Mouse (Mus musculus): Measurements from ENCODE around the gene Arhgap15. TPM values are rescaled to one million over a fixed set of nuclear protein-coding genes. Genes with fewer than 3 reads are reported as not detected.

Gene Arhgap15
- total and polyA plus RNA-seq, 3 experiments: 0.39 to 1.2 (median 0.70) TPM

- H3K36me3 ChIP-seq (ENCODE audit: control insufficient read depth, insufficient read depth, low read length): no peaks in the 10 kb centered on the region
- intact Hi-C loops (cut with DNase I): no loop called here
- H3K27me3 ChIP-seq (ENCODE audit: control insufficient read depth, insufficient read depth, low read length): no peaks in the 10 kb centered on the region
- DNase-seq: no peak
- H3K4me3 ChIP-seq: no peak overlapping the region
- no peaks in the 10 kb centered on the region for H3K4me1 ChIP-seq (ENCODE audit: control insufficient read depth, insufficient read depth, low read length)
- H3K27ac ChIP-seq: no peak overlapping the region
- TF ChIP-seq POLR2A (IDR thresholded peaks at IDR 0.05; ENCODE audit: insufficient read depth, low read depth, low read length): no peak
- no peak for TF ChIP-seq CTCF (IDR thresholded peaks at IDR 0.05)
- TF ChIP-seq EP300 (IDR thresholded peaks at IDR 0.05; ENCODE audit: insufficient read depth, low read depth, low read length): no peak
- no peaks in the 10 kb centered on the region for H3K79me2 ChIP-seq (replicated peaks; ENCODE audit: control insufficient read depth, insufficient read depth, low read length)
- 64% methylated on average over 9 of the region's 9 CpGs for WGBS
- H3K9ac ChIP-seq (ENCODE audit: low read depth, low read length): no peak overlapping the region
These were observed 9.3 kb upstream of the Arhgap15 start for GRCm38 (mm10) chr2:43739190-43739818.

- Histone ChIP-seq H3K4me3 (no peak overlapping the region), H3K36me3 (ENCODE audit: control insufficient read depth, insufficient read depth, low read length) (no peaks in the 10 kb centered on the region), H3K9ac (ENCODE audit: low read depth, low read length) (no peak overlapping the region), H3K27me3 (ENCODE audit: control insufficient read depth, insufficient read depth, low read length) (no peaks in the 10 kb centered on the region), H3K27ac (no peak overlapping the region), H3K79me2 (replicated peaks; ENCODE audit: control insufficient read depth, insufficient read depth, low read length) (no peaks in the 10 kb centered on the region), H3K4me1 (ENCODE audit: control insufficient read depth, insufficient read depth, low read length) (no peaks in the 10 kb centered on the region)
- TF ChIP-seq CTCF (IDR thresholded peaks at IDR 0.05): no peak
- no peak for TF ChIP-seq POLR2A (IDR thresholded peaks at IDR 0.05; ENCODE audit: insufficient read depth, low read depth, low read length)
- TF ChIP-seq EP300 (IDR thresholded peaks at IDR 0.05; ENCODE audit: insufficient read depth, low read depth, low read length): no peak
- DNase-seq: no peak
- intact Hi-C loops (cut with DNase I): no loop called here
- WGBS: 60% methylated on average over 3 of the region's 3 CpGs
These were observed 697 bp downstream of the Arhgap15 start for GRCm38 (mm10) chr2:43749321-43749720.

GRCm38 (mm10) chr2:43755899-43756298 is 7.3 kb downstream of the Arhgap15 start:
- H3K79me2 ChIP-seq (replicated peaks; ENCODE audit: control insufficient read depth, insufficient read depth, low read length): no peaks in the 10 kb centered on the region
- intact Hi-C loops (cut with DNase I): no loop called here
- TF ChIP-seq CTCF (IDR thresholded peaks at IDR 0.05) (no peak), POLR2A (IDR thresholded peaks at IDR 0.05; ENCODE audit: insufficient read depth, low read depth, low read length) (no peak), EP300 (IDR thresholded peaks at IDR 0.05; ENCODE audit: insufficient read depth, low read depth, low read length) (no peak)
- no peak for DNase-seq
- H3K27ac ChIP-seq: no peak overlapping the region
- no peaks in the 10 kb centered on the region for H3K27me3 ChIP-seq (ENCODE audit: control insufficient read depth, insufficient read depth, low read length)
- WGBS: 90% methylated on average over 3 of the region's 3 CpGs
- H3K9ac ChIP-seq (ENCODE audit: low read depth, low read length): no peak overlapping the region
- no peak overlapping the region for H3K4me3 ChIP-seq
- no peaks in the 10 kb centered on the region for H3K4me1 ChIP-seq (ENCODE audit: control insufficient read depth, insufficient read depth, low read length)
- H3K36me3 ChIP-seq (ENCODE audit: control insufficient read depth, insufficient read depth, low read length): no peaks in the 10 kb centered on the region

GRCm38 (mm10) chr2:43756626-43757025 is 8.0 kb downstream of the Arhgap15 start:
- no peak overlapping the region for H3K4me3 ChIP-seq
- no peak for TF ChIP-seq CTCF (IDR thresholded peaks at IDR 0.05)
- no peak for TF ChIP-seq EP300 (IDR thresholded peaks at IDR 0.05; ENCODE audit: insufficient read depth, low read depth, low read length)
- H3K79me2 ChIP-seq (replicated peaks; ENCODE audit: control insufficient read depth, insufficient read depth, low read length): no peaks in the 10 kb centered on the region
- H3K27ac ChIP-seq: no peak overlapping the region
- H3K4me1 ChIP-seq (ENCODE audit: control insufficient read depth, insufficient read depth, low read length): no peaks in the 10 kb centered on the region
- H3K27me3 ChIP-seq (ENCODE audit: control insufficient read depth, insufficient read depth, low read length): no peaks in the 10 kb centered on the region
- H3K36me3 ChIP-seq (ENCODE audit: control insufficient read depth, insufficient read depth, low read length): no peaks in the 10 kb centered on the region
- H3K9ac ChIP-seq (ENCODE audit: low read depth, low read length): no peak overlapping the region
- 65% methylated on average over 2 of the region's 2 CpGs for WGBS
- no peak for DNase-seq
- intact Hi-C loops (cut with DNase I): no loop called here

GRCm38 (mm10) chr2:43761735-43762134 is 13.1 kb downstream of the Arhgap15 start:
- WGBS: 74% methylated on average over 3 of the region's 3 CpGs
- no peak overlapping the region for H3K27ac ChIP-seq

GRCm38 (mm10) chr2:43763279-43763678 is 14.7 kb downstream of the Arhgap15 start:
- no peak overlapping the region for H3K9ac ChIP-seq (ENCODE audit: low read depth, low read length)
- intact Hi-C loops (cut with DNase I): no loop called here
- TF ChIP-seq CTCF (IDR thresholded peaks at IDR 0.05) (no peak), POLR2A (IDR thresholded peaks at IDR 0.05; ENCODE audit: insufficient read depth, low read depth, low read length) (no peak), EP300 (IDR thresholded peaks at IDR 0.05; ENCODE audit: insufficient read depth, low read depth, low read length) (no peak)
- no peaks in the 10 kb centered on the region for H3K79me2 ChIP-seq (replicated peaks; ENCODE audit: control insufficient read depth, insufficient read depth, low read length)
- H3K27me3 ChIP-seq (ENCODE audit: control insufficient read depth, insufficient read depth, low read length): no peaks in the 10 kb centered on the region
- no peak for DNase-seq
- WGBS: 64% methylated on average over 5 of the region's 5 CpGs
- H3K27ac ChIP-seq: no peak overlapping the region
- no peaks in the 10 kb centered on the region for H3K36me3 ChIP-seq (ENCODE audit: control insufficient read depth, insufficient read depth, low read length)
- no peaks in the 10 kb centered on the region for H3K4me1 ChIP-seq (ENCODE audit: control insufficient read depth, insufficient read depth, low read length)
- no peak overlapping the region for H3K4me3 ChIP-seq

More at GRCm38 (mm10) chr2:43761735-43762134, 13.1 kb downstream of the Arhgap15 start:
- H3K4me1 ChIP-seq (ENCODE audit: control insufficient read depth, insufficient read depth, low read length): no peaks in the 10 kb centered on the region
- H3K4me3 ChIP-seq: no peak overlapping the region
- DNase-seq: no peak
- intact Hi-C loops (cut with DNase I): no loop called here
- no peak for TF ChIP-seq POLR2A (IDR thresholded peaks at IDR 0.05; ENCODE audit: insufficient read depth, low read depth, low read length)
- no peak for TF ChIP-seq CTCF (IDR thresholded peaks at IDR 0.05)
- TF ChIP-seq EP300 (IDR thresholded peaks at IDR 0.05; ENCODE audit: insufficient read depth, low read depth, low read length): no peak
- H3K79me2 ChIP-seq (replicated peaks; ENCODE audit: control insufficient read depth, insufficient read depth, low read length): no peaks in the 10 kb centered on the region
- no peaks in the 10 kb centered on the region for H3K27me3 ChIP-seq (ENCODE audit: control insufficient read depth, insufficient read depth, low read length)
- no peak overlapping the region for H3K9ac ChIP-seq (ENCODE audit: low read depth, low read length)
- H3K36me3 ChIP-seq (ENCODE audit: control insufficient read depth, insufficient read depth, low read length): no peaks in the 10 kb centered on the region

Data from heart, adult 2 months (tissue).